Mouse (Mus musculus): Measurements from ENCODE around the gene Hist1h2ap. TPM values are rescaled to one million over a fixed set of nuclear protein-coding genes. Genes with fewer than 3 reads are reported as not detected.

Gene Hist1h2ap
- total RNA-seq, 2 experiments from 2014 or later = 177 to 4,902 TPM

DNA sequence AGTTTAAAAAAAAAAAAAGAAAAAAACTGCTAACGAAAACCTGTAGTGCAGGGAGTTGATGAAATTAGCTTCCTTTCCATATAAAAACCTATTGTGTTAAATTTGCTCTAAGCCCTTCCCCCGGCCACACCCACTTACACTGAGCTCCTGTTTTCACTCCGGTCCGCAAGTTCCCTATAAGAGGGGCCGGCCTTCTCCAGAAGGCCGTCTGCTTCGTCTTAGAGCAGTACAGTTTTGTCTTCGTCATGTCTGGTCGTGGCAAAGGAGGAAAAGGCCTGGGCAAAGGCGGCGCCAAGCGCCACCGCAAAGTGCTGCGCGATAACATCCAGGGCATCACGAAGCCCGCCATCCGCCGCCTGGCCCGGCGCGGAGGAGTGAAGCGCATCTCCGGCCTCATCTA is 21.8 kb downstream of the Hist1h2ap start, which contains the start of gene Hist1h4m:
Gene Hist1h4m (plus strand): TSS at position 208 of the 400 bp plus-strand sequence.
- peak; percentile 50 for ATAC-seq (replicated peaks; ENCODE audit: low FRiP score, low TSS enrichment, poor library complexity, severe bottlenecking)

GRCm38 (mm10) chr13:21811074-21811473 is 22.2 kb downstream of the Hist1h2ap start:
- ATAC-seq (replicated peaks; ENCODE audit: low FRiP score, low TSS enrichment, poor library complexity, severe bottlenecking) = peak; percentile 45

DNA sequence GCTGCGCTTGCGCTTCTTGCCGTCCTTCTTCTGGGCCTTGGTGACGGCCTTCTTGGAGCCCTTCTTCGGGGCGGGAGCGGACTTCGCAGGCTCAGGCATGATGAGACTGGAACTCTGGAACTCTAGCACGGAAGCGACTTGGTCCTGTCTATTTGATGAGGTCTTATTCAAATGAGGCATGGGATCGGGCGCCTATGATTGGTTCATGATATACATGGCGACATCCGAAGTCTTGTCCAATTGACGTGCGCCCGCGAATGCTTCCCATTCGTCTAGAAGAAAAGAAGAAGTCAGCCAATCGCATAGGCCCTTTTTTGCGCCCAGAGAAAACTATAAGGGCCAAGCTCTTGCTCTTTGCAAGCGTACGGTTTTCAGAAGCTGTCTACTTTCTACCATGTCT is 23.2 kb downstream of the Hist1h2ap start, which contains the start of the genes Hist1h2bq and Hist1h2ao:
Gene Hist1h2bq (minus strand): TSS at position 125 of the 400 bp plus-strand sequence.
Gene Hist1h2ao (plus strand): TSS at position 393 of the 400 bp plus-strand sequence.
- ATAC-seq (replicated peaks; ENCODE audit: low FRiP score, low TSS enrichment, poor library complexity, severe bottlenecking) = peak; percentile 83

DNA sequence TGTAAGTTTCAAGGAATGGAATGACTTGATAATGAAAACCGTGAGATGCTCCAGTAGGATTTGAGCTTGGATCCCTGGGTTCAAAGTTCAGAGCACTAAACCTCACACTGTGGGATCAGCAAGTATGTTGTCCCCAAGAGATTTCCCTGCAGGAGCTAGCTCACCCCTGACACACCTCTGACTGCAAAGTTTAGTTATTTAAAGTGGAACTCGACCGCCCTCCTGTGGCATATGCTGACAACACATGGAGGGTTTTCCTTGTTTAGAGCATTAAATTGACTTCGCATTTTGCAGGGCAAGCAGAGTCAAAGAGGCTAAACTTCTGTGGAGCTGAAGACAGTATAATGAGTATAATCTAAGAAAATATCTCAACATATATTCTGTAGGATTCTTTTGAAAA is 30.2 kb downstream of the Hist1h2ap start:
- ATAC-seq (replicated peaks; ENCODE audit: low FRiP score, low TSS enrichment, poor library complexity, severe bottlenecking) = peak; percentile 88

DNA sequence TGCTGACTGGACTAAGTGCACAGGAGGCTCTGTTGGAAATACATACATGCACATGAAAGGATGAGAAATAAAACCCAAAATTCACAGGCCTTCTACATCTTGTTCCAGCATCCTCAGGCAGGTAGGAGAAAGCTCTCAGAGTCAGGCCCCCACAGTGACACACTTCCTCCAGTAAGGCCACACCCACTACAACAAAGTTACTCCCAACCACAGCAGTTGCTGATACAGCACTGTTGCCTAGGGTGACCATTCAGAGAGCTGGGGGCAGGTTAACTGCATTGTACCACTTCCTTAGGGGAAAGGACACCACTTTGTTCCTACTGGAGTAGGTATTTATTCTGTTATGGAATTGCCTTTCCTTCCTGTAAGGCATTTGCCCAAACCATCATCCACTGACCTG is 36.1 kb downstream of the Hist1h2ap start:
- peak; percentile 91 for ATAC-seq (replicated peaks; ENCODE audit: low FRiP score, low TSS enrichment, poor library complexity, severe bottlenecking)

GRCm38 (mm10) chr13:21795584-21795983 is 37.7 kb downstream of the Hist1h2ap start:
- ATAC-seq (replicated peaks; ENCODE audit: low FRiP score, low TSS enrichment, poor library complexity, severe bottlenecking) = no peak

DNA sequence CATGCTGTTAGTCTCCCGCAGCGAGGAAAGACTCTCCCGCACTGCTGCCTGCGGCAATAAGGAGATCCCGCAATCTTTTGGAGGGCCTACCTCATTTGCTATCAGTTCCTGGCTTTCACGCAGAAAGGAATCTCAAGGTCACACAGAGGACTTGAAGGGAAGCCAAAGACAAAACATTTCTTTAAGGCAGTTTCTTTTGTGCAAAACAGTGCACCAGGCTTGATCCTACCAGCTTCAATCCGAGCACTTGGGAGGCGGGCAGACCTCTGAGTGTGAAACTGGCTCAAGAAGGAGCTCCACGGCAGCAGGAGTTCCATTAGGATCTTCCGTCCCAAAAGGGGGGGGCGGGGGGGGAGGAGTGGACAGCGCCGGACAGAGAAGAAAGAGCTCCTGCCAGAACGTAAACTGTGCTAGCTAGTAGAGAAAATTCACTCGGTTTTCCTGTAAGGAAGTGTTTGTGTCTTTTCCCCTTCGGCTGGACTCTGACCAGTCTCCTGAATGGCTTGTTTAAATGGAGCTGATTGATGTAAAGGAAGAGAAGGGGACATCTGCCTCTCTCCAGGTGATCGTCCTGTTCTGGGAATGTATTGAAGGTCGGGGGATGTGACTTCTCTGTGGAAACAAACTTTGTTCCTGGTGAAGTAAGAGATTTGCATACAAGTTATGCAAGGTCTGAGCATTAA is 42.6 kb downstream of the Hist1h2ap start:
- no peak for ATAC-seq (replicated peaks; ENCODE audit: low FRiP score, low TSS enrichment, poor library complexity, severe bottlenecking)

- no peak for ATAC-seq (replicated peaks; ENCODE audit: low FRiP score, low TSS enrichment, poor library complexity, severe bottlenecking)
Observed at GRCm38 (mm10) chr13:21789925-21790324, 43.4 kb downstream of the Hist1h2ap start.

GRCm38 (mm10) chr13:21787760-21788593 is 45.3 kb downstream of the Hist1h2ap start:
- ATAC-seq (replicated peaks; ENCODE audit: low FRiP score, low TSS enrichment, poor library complexity, severe bottlenecking) = no peak

DNA sequence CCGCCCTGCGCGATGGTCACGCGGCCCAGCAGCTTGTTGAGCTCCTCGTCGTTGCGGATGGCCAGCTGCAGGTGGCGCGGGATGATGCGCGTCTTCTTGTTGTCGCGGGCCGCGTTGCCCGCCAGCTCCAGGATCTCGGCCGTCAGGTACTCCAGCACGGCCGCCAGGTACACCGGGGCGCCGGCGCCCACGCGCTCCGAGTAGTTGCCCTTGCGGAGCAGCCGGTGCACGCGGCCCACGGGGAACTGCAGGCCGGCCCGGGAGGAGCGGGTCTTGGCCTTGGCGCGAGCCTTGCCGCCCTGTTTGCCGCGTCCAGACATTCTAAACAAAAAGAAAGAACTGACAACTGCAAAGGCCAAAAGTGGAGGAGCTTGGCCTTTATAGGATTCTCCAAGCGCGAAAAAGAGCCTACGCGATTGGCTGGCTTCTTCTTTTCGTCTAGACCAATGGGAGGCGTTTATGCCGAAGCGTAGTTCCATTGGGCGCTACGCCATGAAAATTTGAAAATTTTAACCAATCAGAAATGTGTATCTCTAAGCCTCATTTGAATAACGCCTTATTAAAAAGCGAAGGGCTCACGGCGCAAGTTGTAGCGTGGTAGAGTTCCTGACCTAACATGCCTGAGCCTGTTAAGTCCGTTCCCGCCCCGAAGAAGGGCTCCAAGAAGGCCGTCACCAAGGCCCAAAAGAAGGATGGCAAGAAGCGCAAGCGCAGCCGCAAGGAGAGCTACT is 46.2 kb downstream of the Hist1h2ap start, which contains the start of the genes Hist1h2an and Hist1h2bp:
Gene Hist1h2an (minus strand): TSS at position 320 of the 731 bp plus-strand sequence.
Gene Hist1h2bp (plus strand): TSS at position 563 of the 731 bp plus-strand sequence.
- peak; percentile 82 for ATAC-seq (replicated peaks; ENCODE audit: low FRiP score, low TSS enrichment, poor library complexity, severe bottlenecking)

- 0 out of 2 replicates have a peak, but pooled peaks have one; percentile 4 for ATAC-seq (replicated peaks; ENCODE audit: low FRiP score, low TSS enrichment, poor library complexity, severe bottlenecking)
Observed at GRCm38 (mm10) chr13:21786189-21786898, 47.0 kb downstream of the Hist1h2ap start.

- no peak for ATAC-seq (replicated peaks; ENCODE audit: low FRiP score, low TSS enrichment, poor library complexity, severe bottlenecking)
Observed at GRCm38 (mm10) chr13:21784311-21784710, 49.0 kb downstream of the Hist1h2ap start.

DNA sequence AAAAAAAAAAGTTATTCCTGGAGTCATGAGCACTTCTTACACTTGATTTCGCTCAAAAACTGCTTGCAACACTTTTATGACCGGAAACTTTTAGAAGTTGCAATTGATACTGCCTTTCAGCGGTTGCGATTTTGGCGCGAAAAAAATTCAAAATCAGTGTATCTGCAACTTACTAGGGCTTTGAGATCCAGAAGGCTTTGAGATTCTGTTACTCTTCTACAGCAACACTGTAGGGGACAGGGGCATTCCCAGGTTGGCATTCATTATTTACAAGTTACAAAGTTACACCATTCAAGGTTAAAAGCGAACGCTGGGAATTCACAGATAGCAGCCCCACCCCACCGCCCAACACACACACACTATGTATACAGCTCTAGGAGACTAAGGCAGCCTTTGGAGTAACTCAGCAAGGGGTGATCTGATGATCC is 49.6 kb downstream of the Hist1h2ap start:
- ATAC-seq (replicated peaks; ENCODE audit: low FRiP score, low TSS enrichment, poor library complexity, severe bottlenecking) = no peak

DNA sequence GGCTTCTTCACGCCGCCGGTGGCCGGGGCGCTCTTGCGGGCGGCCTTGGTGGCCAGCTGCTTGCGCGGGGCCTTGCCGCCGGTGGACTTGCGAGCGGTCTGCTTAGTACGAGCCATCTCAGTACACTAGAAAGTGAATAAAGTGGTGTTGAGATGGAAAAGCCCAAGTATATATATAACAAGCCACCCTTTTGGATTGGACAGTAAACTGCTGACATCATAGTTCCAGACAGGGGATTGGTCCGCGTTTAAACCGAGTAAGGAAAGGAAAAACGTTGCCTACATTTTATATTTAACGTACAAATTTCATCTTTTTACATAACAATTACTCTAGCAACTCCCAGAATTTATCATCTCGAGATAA is 50.1 kb downstream of the Hist1h2ap start, which contains the start of gene Hist1h3i:
Gene Hist1h3i (minus strand): TSS at position 116 of the 363 bp plus-strand sequence.
- ATAC-seq (replicated peaks; ENCODE audit: low FRiP score, low TSS enrichment, poor library complexity, severe bottlenecking) = peak; percentile 28

Other genes with a start within 250 kb of the Hist1h2ap start
- not detected in 2 replicates for gene Olfr1362, start 219.5 kb downstream of the Hist1h2ap start, total RNA-seq (2014; fragmentation: Nextera tagmentation)
- gene Olfr1362, start 219.5 kb downstream of the Hist1h2ap start, total RNA-seq (2017) = not detected in 2 replicates
- gene Olfr11, start 191.0 kb downstream of the Hist1h2ap start, total RNA-seq (2014; fragmentation: Nextera tagmentation) = not detected in 2 replicates
- not detected in 2 replicates for gene Olfr11, start 191.0 kb downstream of the Hist1h2ap start, total RNA-seq (2017)
- gene Olfr1361, start 170.1 kb downstream of the Hist1h2ap start, total RNA-seq (2014; fragmentation: Nextera tagmentation) = not detected in 2 replicates
- not detected in 2 replicates for gene Olfr1361, start 170.1 kb downstream of the Hist1h2ap start, total RNA-seq (2017)
- gene Olfr1360, start 156.1 kb downstream of the Hist1h2ap start, total RNA-seq (2014; fragmentation: Nextera tagmentation) = not detected in 2 replicates
- not detected in 2 replicates for gene Olfr1360, start 156.1 kb downstream of the Hist1h2ap start, total RNA-seq (2017)
- gene Olfr1359, start 135.4 kb downstream of the Hist1h2ap start, total RNA-seq (2014; fragmentation: Nextera tagmentation) = not detected in 2 replicates
- gene Olfr1359, start 135.4 kb downstream of the Hist1h2ap start, total RNA-seq (2017) = not detected in 2 replicates
- 430 and 709 TPM in 2 replicates for gene Hist1h2bl, start 117.4 kb downstream of the Hist1h2ap start, total RNA-seq (2014; fragmentation: Nextera tagmentation)
- 345 and 387 TPM in 2 replicates for gene Hist1h2bl, start 117.4 kb downstream of the Hist1h2ap start, total RNA-seq (2017)
- 3.0 and 26.7 TPM in 2 replicates for gene Hist1h2ai, start 117.1 kb downstream of the Hist1h2ap start, total RNA-seq (2014; fragmentation: Nextera tagmentation)
- 582 and 1,238 TPM in 2 replicates for gene Hist1h2ai, start 117.1 kb downstream of the Hist1h2ap start, total RNA-seq (2017)
- gene Hist1h3h, start 115.8 kb downstream of the Hist1h2ap start, total RNA-seq (2014; fragmentation: Nextera tagmentation) = 21.9 TPM in 1 of 2 replicates, not detected in the other
- 175 and 228 TPM in 2 replicates for gene Hist1h3h, start 115.8 kb downstream of the Hist1h2ap start, total RNA-seq (2017)
- 242 and 265 TPM in 2 replicates for gene Hist1h2bm, start 111.5 kb downstream of the Hist1h2ap start, total RNA-seq (2014; fragmentation: Nextera tagmentation)
- 262 and 417 TPM in 2 replicates for gene Hist1h2bm, start 111.5 kb downstream of the Hist1h2ap start, total RNA-seq (2017)
- gene Hist1h4j, start 98.4 kb downstream of the Hist1h2ap start, total RNA-seq (2014; fragmentation: Nextera tagmentation) = 3.8 and 29.3 TPM in 2 replicates
- gene Hist1h4j, start 98.4 kb downstream of the Hist1h2ap start, total RNA-seq (2017) = 302 and 554 TPM in 2 replicates
- 396 and 799 TPM in 2 replicates for gene Hist1h4k, start 83.0 kb downstream of the Hist1h2ap start, total RNA-seq (2014; fragmentation: Nextera tagmentation)
- 1,621 and 1,651 TPM in 2 replicates for gene Hist1h4k, start 83.0 kb downstream of the Hist1h2ap start, total RNA-seq (2017)
- 179 and 217 TPM in 2 replicates for gene Hist1h2ak, start 79.7 kb downstream of the Hist1h2ap start, total RNA-seq (2014; fragmentation: Nextera tagmentation)
- 715 and 1,091 TPM in 2 replicates for gene Hist1h2ak, start 79.7 kb downstream of the Hist1h2ap start, total RNA-seq (2017)
- gene Hist1h2bn, start 79.4 kb downstream of the Hist1h2ap start, total RNA-seq (2014; fragmentation: Nextera tagmentation) = 483 and 930 TPM in 2 replicates
- 1,170 and 1,659 TPM in 2 replicates for gene Hist1h2bn, start 79.4 kb downstream of the Hist1h2ap start, total RNA-seq (2017)
- gene Hist1h1b, start 52.9 kb downstream of the Hist1h2ap start, total RNA-seq (2014; fragmentation: Nextera tagmentation) = 569 and 631 TPM in 2 replicates
- 1,368 and 2,131 TPM in 2 replicates for gene Hist1h1b, start 52.9 kb downstream of the Hist1h2ap start, total RNA-seq (2017)
- gene Hist1h3i, start 50.1 kb downstream of the Hist1h2ap start, total RNA-seq (2014; fragmentation: Nextera tagmentation) = 310 and 340 TPM in 2 replicates
- 88.3 and 299 TPM in 2 replicates for gene Hist1h3i, start 50.1 kb downstream of the Hist1h2ap start, total RNA-seq (2017)
- 4.6 and 28.8 TPM in 2 replicates for gene Hist1h2an, start 46.3 kb downstream of the Hist1h2ap start, total RNA-seq (2014; fragmentation: Nextera tagmentation)
- gene Hist1h2an, start 46.3 kb downstream of the Hist1h2ap start, total RNA-seq (2017) = 538 and 611 TPM in 2 replicates
- 19.6 and 62.9 TPM in 2 replicates for gene Hist1h2bp, start 46.0 kb downstream of the Hist1h2ap start, total RNA-seq (2014; fragmentation: Nextera tagmentation)
- gene Hist1h2bp, start 46.0 kb downstream of the Hist1h2ap start, total RNA-seq (2017) = 33.7 and 54.7 TPM in 2 replicates
- 395 and 796 TPM in 2 replicates for gene Hist1h2bq, start 23.3 kb downstream of the Hist1h2ap start, total RNA-seq (2014; fragmentation: Nextera tagmentation)
- gene Hist1h2bq, start 23.3 kb downstream of the Hist1h2ap start, total RNA-seq (2017) = 0.72 and 1.2 TPM in 2 replicates
- not detected in 2 replicates for gene Hist1h2ao, start 23.0 kb downstream of the Hist1h2ap start, total RNA-seq (2014; fragmentation: Nextera tagmentation)
- not detected in 2 replicates for gene Hist1h2ao, start 23.0 kb downstream of the Hist1h2ap start, total RNA-seq (2017)
- gene Hist1h4m, start 21.8 kb downstream of the Hist1h2ap start, total RNA-seq (2014; fragmentation: Nextera tagmentation) = 256 and 298 TPM in 2 replicates
- gene Hist1h4m, start 21.8 kb downstream of the Hist1h2ap start, total RNA-seq (2017) = 1,434 and 2,567 TPM in 2 replicates
- gene Hist1h4n, start 1.3 kb downstream of the Hist1h2ap start, total RNA-seq (2014; fragmentation: Nextera tagmentation) = 49.1 and 171 TPM in 2 replicates
- 1,378 and 1,797 TPM in 2 replicates for gene Hist1h4n, start 1.3 kb downstream of the Hist1h2ap start, total RNA-seq (2017)
- gene Hist1h2br, start 236 bp upstream of the Hist1h2ap start, total RNA-seq (2014; fragmentation: Nextera tagmentation) = 372 and 874 TPM in 2 replicates
- 126 and 201 TPM in 2 replicates for gene Hist1h2br, start 236 bp upstream of the Hist1h2ap start, total RNA-seq (2017)
- 1.5 and 2.5 TPM in 2 replicates for gene Zfp184, start 111.6 kb upstream of the Hist1h2ap start, total RNA-seq (2014; fragmentation: Nextera tagmentation)
- gene Zfp184, start 111.6 kb upstream of the Hist1h2ap start, total RNA-seq (2017) = 3.1 and 10.7 TPM in 2 replicates
- gene Pom121l2, start 147.7 kb upstream of the Hist1h2ap start, total RNA-seq (2014; fragmentation: Nextera tagmentation) = not detected in 2 replicates
- gene Pom121l2, start 147.7 kb upstream of the Hist1h2ap start, total RNA-seq (2017) = not detected in 2 replicates
- gene Prss16, start 176.2 kb upstream of the Hist1h2ap start, total RNA-seq (2014; fragmentation: Nextera tagmentation) = not detected in 2 replicates
- gene Prss16, start 176.2 kb upstream of the Hist1h2ap start, total RNA-seq (2017) = 0.19 and 0.89 TPM in 2 replicates
- 11.1 TPM in 1 of 2 replicates, not detected in the other for gene Hist1h2ah, start 202.1 kb upstream of the Hist1h2ap start, total RNA-seq (2014; fragmentation: Nextera tagmentation)
- 482 and 578 TPM in 2 replicates for gene Hist1h2ah, start 202.1 kb upstream of the Hist1h2ap start, total RNA-seq (2017)
- 142 and 423 TPM in 2 replicates for gene Hist1h2bk, start 202.4 kb upstream of the Hist1h2ap start, total RNA-seq (2014; fragmentation: Nextera tagmentation)
- 812 and 1,118 TPM in 2 replicates for gene Hist1h2bk, start 202.4 kb upstream of the Hist1h2ap start, total RNA-seq (2017)
- 56.5 and 110 TPM in 2 replicates for gene Hist1h4i, start 207.9 kb upstream of the Hist1h2ap start, total RNA-seq (2014; fragmentation: Nextera tagmentation)
- gene Hist1h4i, start 207.9 kb upstream of the Hist1h2ap start, total RNA-seq (2017) = 136 and 141 TPM in 2 replicates
- gene Hist1h2ag, start 209.4 kb upstream of the Hist1h2ap start, total RNA-seq (2014; fragmentation: Nextera tagmentation) = 19.5 and 69.6 TPM in 2 replicates
- gene Hist1h2ag, start 209.4 kb upstream of the Hist1h2ap start, total RNA-seq (2017) = 882 and 1,306 TPM in 2 replicates
- gene Hist1h2bj, start 209.7 kb upstream of the Hist1h2ap start, total RNA-seq (2014; fragmentation: Nextera tagmentation) = 238 and 405 TPM in 2 replicates
- gene Hist1h2bj, start 209.7 kb upstream of the Hist1h2ap start, total RNA-seq (2017) = 313 and 664 TPM in 2 replicates

Measured in megakaryocyte-erythroid progenitor cell, adult 5-6 weeks (primary cell).